Mouse (Mus musculus) neural tube, embryonic 14.5 days (tissue): Measurements from ENCODE around the gene Fubp1. TPM values are rescaled to one million over a fixed set of nuclear protein-coding genes. Genes with fewer than 3 reads are reported as not detected.

Source experiments
- ATAC-seq: fragments of 200-750 bp; cut with Nextera tagmentation; 2 replicates; pipeline ENCODE4 v1.8.0; 2017; ENCODE audit warnings: low read depth, mild to moderate bottlenecking, moderate TSS enrichment, moderate library complexity
- H3K27ac ChIP-seq: fragments of 300-500 bp; sonication (generic); 2 replicates; pipeline ENCODE4 v1.5.1; 2014; ENCODE audit warnings: low read depth, mild to moderate bottlenecking, control low read depth, low read length, moderate library complexity, mixed read lengths
- H3K27me3 ChIP-seq: fragments of 300-500 bp; sonication (generic); 2 replicates; pipeline ENCODE4 v1.6.1; 2014; ENCODE audit warnings: low read length; ENCODE audit not compliant: control insufficient read depth, insufficient read depth
- H3K36me3 ChIP-seq: fragments of 300-500 bp; sonication (generic); 2 replicates; pipeline ENCODE4 v1.6.1; 2014; ENCODE audit warnings: low read length, mixed read lengths; ENCODE audit not compliant: control insufficient read depth, insufficient read depth
- H3K4me1 ChIP-seq: fragments of 300-500 bp; sonication (generic); 2 replicates; pipeline ENCODE4 v1.6.1; 2014; ENCODE audit warnings: low read length; ENCODE audit not compliant: control insufficient read depth, insufficient read depth
- H3K4me2 ChIP-seq: fragments of 300-500 bp; sonication (generic); 2 replicates; pipeline ENCODE4 v1.6.1; 2014; ENCODE audit warnings: mild to moderate bottlenecking, low read depth, low read length, control low read depth
- H3K4me3 ChIP-seq: fragments of 300-500 bp; sonication (generic); 2 replicates; pipeline ENCODE4 v1.5.1; 2014; ENCODE audit warnings: low read depth, low read length, control low read depth, mixed read lengths
- H3K9ac ChIP-seq: fragments of 300-500 bp; sonication (generic); replicated peaks from 2 replicates; pipeline ENCODE4 v1.6.1; 2014; ENCODE audit warnings: low read depth, mild to moderate bottlenecking, control low read depth, low read length, mixed read lengths
- H3K9me3 ChIP-seq: fragments of 300-500 bp; sonication (generic); 2 replicates; pipeline ENCODE4 v1.6.1; 2016; ENCODE audit warnings: low read length; ENCODE audit not compliant: control insufficient read depth
- WGBS: fragments of 180-500 bp; shearing (Covaris S2); extraction: QIAGEN DNeasy Blood & Tissue Kit; methylation state at CpG from one replicate; pipeline ENCODE4 v1.1.7; 2014; 5-methylcytosine and 5-hydroxymethylcytosine counted together
- polyA plus RNA-seq: library from polyadenylated mRNA; unstranded; fragments of >200 nt; fragmentation: Nextera tagmentation; extraction: Ambion mirVana; gene quantifications from 2 replicates; pipeline ENCODE4 v1.2.1, GENCODE M21; 2014

Fubp1 gene
- polyA plus RNA-seq, result 223 and 230 TPM in 2 replicates

- no peaks in the 10 kb centered on the region for H3K27me3 ChIP-seq
- H3K9me3 ChIP-seq, result no peaks in the 10 kb centered on the region
- peaks cover 29% of the 10 kb centered on the region for H3K4me1 ChIP-seq
- H3K9ac ChIP-seq, result peak within 1 kb of the TSS; percentile 100
- peak within 1 kb of the TSS; percentile 98 for H3K4me3 ChIP-seq
- peak within 1 kb of the TSS; percentile 91 for H3K4me2 ChIP-seq
- peak within 1 kb of the TSS; percentile 100 for H3K27ac ChIP-seq
- peak; percentile 97 for ATAC-seq
- WGBS, result under 1% methylated on average over 82 of the region's 85 CpGs
- no peaks in the 10 kb centered on the region for H3K36me3 ChIP-seq
Measured at GRCm38 (mm10) chr3:152209967-152210634, at the start of gene Fubp1, which contains the start of gene Dnajb4. Gene Fubp1 (plus strand): TSS chr3:152210422. Gene Dnajb4 (minus strand): TSS chr3:152210302.

- H3K36me3 ChIP-seq, result no peaks in the 10 kb centered on the region
- H3K4me3 ChIP-seq, result no peak overlapping the region
- H3K9ac ChIP-seq, result no peak overlapping the region
- H3K9me3 ChIP-seq, result no peaks in the 10 kb centered on the region
- H3K4me1 ChIP-seq, result peaks cover 2% of the 10 kb centered on the region; the same call in 1 of the 2 replicates
- no peak for ATAC-seq
- WGBS, result 68% methylated on average over 4 of the region's 4 CpGs
- H3K27me3 ChIP-seq, result no peaks in the 10 kb centered on the region
- no peak overlapping the region for H3K4me2 ChIP-seq
- H3K27ac ChIP-seq, result no peak overlapping the region
Measured at GRCm38 (mm10) chr3:152160607-152161006, 49.6 kb upstream of the Fubp1 start.

GRCm38 (mm10) chr3:152163320-152163719 is 46.9 kb upstream of the Fubp1 start:
- no peak overlapping the region for H3K27ac ChIP-seq
- H3K9me3 ChIP-seq, result no peaks in the 10 kb centered on the region
- ATAC-seq, result no peak
- no peaks in the 10 kb centered on the region for H3K27me3 ChIP-seq
- H3K4me3 ChIP-seq, result no peak overlapping the region
- 93% methylated on average over 8 of the region's 8 CpGs for WGBS
- no peak overlapping the region for H3K9ac ChIP-seq
- peaks cover 7% of the 10 kb centered on the region; the same call in 1 of the 2 replicates for H3K4me1 ChIP-seq
- no peak overlapping the region for H3K4me2 ChIP-seq
- H3K36me3 ChIP-seq, result no peaks in the 10 kb centered on the region

GRCm38 (mm10) chr3:152165014-152165350 is 45.2 kb upstream of the Fubp1 start:
- 28% methylated on average over 9 of the region's 9 CpGs for WGBS
- peak overlapping the region; percentile 64 for H3K4me3 ChIP-seq
- H3K9ac ChIP-seq, result peak overlapping the region; percentile 83
- no peaks in the 10 kb centered on the region for H3K27me3 ChIP-seq
- H3K4me2 ChIP-seq, result peak overlapping the region; percentile 80
- no peak; the same call in 1 of the 2 replicates for ATAC-seq
- H3K4me1 ChIP-seq, result peaks cover 7% of the 10 kb centered on the region; the same call in 1 of the 2 replicates
- H3K9me3 ChIP-seq, result no peaks in the 10 kb centered on the region
- H3K27ac ChIP-seq, result no peak overlapping the region
- H3K36me3 ChIP-seq, result no peaks in the 10 kb centered on the region

GRCm38 (mm10) chr3:152165351-152166098 is 44.7 kb upstream of the Fubp1 start:
- peaks cover 7% of the 10 kb centered on the region; the same call in 1 of the 2 replicates for H3K4me1 ChIP-seq
- H3K9me3 ChIP-seq, result no peaks in the 10 kb centered on the region
- H3K27me3 ChIP-seq, result no peaks in the 10 kb centered on the region
- H3K4me2 ChIP-seq, result peak overlapping the region; percentile 80
- peak overlapping the region; percentile 83 for H3K9ac ChIP-seq
- no peaks in the 10 kb centered on the region for H3K36me3 ChIP-seq
- ATAC-seq, result peak; percentile 81
- WGBS, result 2% methylated on average over 51 of the region's 53 CpGs
- peak overlapping the region; percentile 23 for H3K27ac ChIP-seq
- H3K4me3 ChIP-seq, result peak overlapping the region; percentile 64

- H3K27me3 ChIP-seq, result no peaks in the 10 kb centered on the region
- H3K9me3 ChIP-seq, result no peaks in the 10 kb centered on the region
- ATAC-seq, result no peak
- H3K9ac ChIP-seq, result peak within 1 kb of the TSS; percentile 83
- H3K4me2 ChIP-seq, result peak within 1 kb of the TSS; percentile 80
- peaks cover 7% of the 10 kb centered on the region; the same call in 1 of the 2 replicates for H3K4me1 ChIP-seq
- peak within 1 kb of the TSS; percentile 64 for H3K4me3 ChIP-seq
- 4% methylated on average over 10 of the region's 10 CpGs for WGBS
- H3K27ac ChIP-seq, result peak within 1 kb of the TSS; percentile 34
- no peaks in the 10 kb centered on the region for H3K36me3 ChIP-seq
Measured at GRCm38 (mm10) chr3:152166099-152166423, 44.2 kb upstream of the Fubp1 start, which contains the start of gene Gipc2. Gene Gipc2 (minus strand): TSS chr3:152166230.

GRCm38 (mm10) chr3:152166699-152167451 is 43.3 kb upstream of the Fubp1 start:
- Histone ChIP-seq H3K9ac (peak overlapping the region; percentile 37; the same call in 1 of the 2 replicates), H3K4me3 (peak overlapping the region; percentile 64), H3K36me3 (no peaks in the 10 kb centered on the region), H3K4me1 (peaks cover 7% of the 10 kb centered on the region; the same call in 1 of the 2 replicates), H3K9me3 (no peaks in the 10 kb centered on the region), H3K27me3 (no peaks in the 10 kb centered on the region), H3K27ac (peak overlapping the region; percentile 34; the same call in 1 of the 2 replicates), H3K4me2 (peak overlapping the region; percentile 80)
- 8% methylated on average over 28 of the region's 29 CpGs for WGBS
- ATAC-seq, result peak; percentile 57

GRCm38 (mm10) chr3:152168007-152168406 is 42.2 kb upstream of the Fubp1 start:
- Histone ChIP-seq H3K4me3 (no peak overlapping the region), H3K27ac (no peak overlapping the region), H3K9ac (no peak overlapping the region), H3K4me1 (peaks cover 7% of the 10 kb centered on the region; the same call in 1 of the 2 replicates), H3K9me3 (no peaks in the 10 kb centered on the region), H3K27me3 (no peaks in the 10 kb centered on the region), H3K4me2 (no peak overlapping the region), H3K36me3 (no peaks in the 10 kb centered on the region)
- ATAC-seq, result no peak
- 94% methylated on average over 10 of the region's 10 CpGs for WGBS
